Mouse (Mus musculus) lung, postnatal 10 days (tissue): ENCODE measurements around the gene Nol4l.

ENCODE experiments used
- DNase-seq: peaks from one replicate; pipeline ENCODE4 v3.0.0; 2021

Nol4l gene

GRCm38 (mm10) chr2:153441228-153441627, 88.5 kb downstream of the Nol4l start:
- DNase-seq, result no peak

GRCm38 (mm10) chr2:153440755-153441154, 89.0 kb downstream of the Nol4l start:
- DNase-seq, result no peak

- peak; percentile 52 for DNase-seq
Observed at GRCm38 (mm10) chr2:153437306-153437659, 92.5 kb downstream of the Nol4l start.

- peak; percentile 85 for DNase-seq
Observed at GRCm38 (mm10) chr2:153436641-153437305, 93.0 kb downstream of the Nol4l start.

- DNase-seq, result no peak
Observed at GRCm38 (mm10) chr2:153434880-153435831, 94.6 kb downstream of the Nol4l start.

- no peak for DNase-seq
Observed at GRCm38 (mm10) chr2:153433859-153434258, 95.9 kb downstream of the Nol4l start.

- peak; percentile 66 for DNase-seq
Observed at GRCm38 (mm10) chr2:153432492-153432891, 97.3 kb downstream of the Nol4l start.

- peak; percentile 57 for DNase-seq
Observed at GRCm38 (mm10) chr2:153430571-153430970, 99.2 kb downstream of the Nol4l start.

GRCm38 (mm10) chr2:153428485-153428884, 101.3 kb downstream of the Nol4l start:
- peak; percentile 61 for DNase-seq

GRCm38 (mm10) chr2:153426931-153427330, 102.8 kb downstream of the Nol4l start:
- no peak for DNase-seq

- DNase-seq, result no peak
Observed at GRCm38 (mm10) chr2:153425998-153426670, 103.6 kb downstream of the Nol4l start.

- no peak for DNase-seq
Observed at GRCm38 (mm10) chr2:153425124-153425844, 104.5 kb downstream of the Nol4l start.

- no peak for DNase-seq
Observed at GRCm38 (mm10) chr2:153424557-153424956, 105.2 kb downstream of the Nol4l start.

GRCm38 (mm10) chr2:153423113-153423512, 106.7 kb downstream of the Nol4l start:
- no peak for DNase-seq

- DNase-seq, result peak; percentile 45
Observed at GRCm38 (mm10) chr2:153422051-153422450, 107.7 kb downstream of the Nol4l start.

- no peak for DNase-seq
Observed at GRCm38 (mm10) chr2:153421233-153421632, 108.5 kb downstream of the Nol4l start.

GRCm38 (mm10) chr2:153418381-153418780, 111.4 kb downstream of the Nol4l start:
- no peak for DNase-seq

GRCm38 (mm10) chr2:153417841-153418240, 111.9 kb downstream of the Nol4l start:
- DNase-seq, result no peak

GRCm38 (mm10) chr2:153414607-153415006, 115.2 kb downstream of the Nol4l start:
- peak; percentile 42 for DNase-seq

GRCm38 (mm10) chr2:153412563-153412962, 117.2 kb downstream of the Nol4l start:
- DNase-seq, result no peak

- DNase-seq, result no peak
Observed at GRCm38 (mm10) chr2:153411557-153411956, 118.2 kb downstream of the Nol4l start.

- no peak for DNase-seq
Observed at GRCm38 (mm10) chr2:153408971-153409370, 120.8 kb downstream of the Nol4l start.

GRCm38 (mm10) chr2:153406882-153407281, 122.9 kb downstream of the Nol4l start:
- no peak for DNase-seq
